Mouse (Mus musculus) c-Kit-positive CD71-positive TER-119-negative erythroid progenitor cells, embryonic 14.5 days (primary cell): Measurements from ENCODE around the gene Parm1.

Source experiments
- DNase-seq: peaks from one replicate; pipeline ENCODE4 v3.0.0-alpha.2; 2013; ENCODE audit warnings: low read depth

Parm1 gene

DNA sequence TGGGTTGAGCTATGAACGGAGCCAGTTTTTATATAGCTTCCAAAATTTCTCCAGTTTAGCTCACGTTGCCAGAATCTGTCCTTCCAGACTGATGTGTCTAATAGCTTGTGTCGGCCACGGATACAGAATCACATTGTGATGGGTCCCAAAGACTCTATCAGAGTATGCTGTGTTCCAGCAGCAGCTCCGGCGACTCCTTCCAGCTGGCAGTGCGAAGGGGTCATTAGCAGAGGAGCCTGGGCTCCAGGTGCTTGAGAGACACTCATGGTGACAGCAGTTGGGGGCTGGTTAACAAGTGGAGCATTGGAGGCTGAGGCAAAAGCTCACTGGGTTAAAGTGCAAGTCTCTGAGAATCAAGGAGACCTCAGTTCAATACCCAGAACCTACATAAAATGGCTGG lies 61.5 kb downstream of the Parm1 start:
- no peak for DNase-seq

DNA sequence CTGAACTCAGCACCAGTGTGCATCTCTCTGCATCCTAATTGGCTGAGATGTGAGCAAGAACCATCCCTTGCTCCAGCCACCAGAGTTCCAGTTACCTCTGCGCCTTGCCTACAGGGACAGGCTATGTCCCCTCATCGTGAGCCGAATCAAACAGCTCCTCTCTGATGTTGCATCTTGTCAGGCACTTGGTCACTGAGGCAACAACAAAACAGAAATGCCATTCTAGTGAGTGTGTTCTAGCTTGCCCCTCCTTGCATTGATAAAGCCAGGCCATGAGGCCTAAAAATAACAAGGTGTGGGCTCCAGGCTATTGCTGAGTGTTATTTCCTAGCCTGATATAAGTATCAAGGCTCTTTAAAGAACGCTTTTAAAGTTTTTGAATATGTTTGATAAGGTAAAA lies 64.4 kb downstream of the Parm1 start:
- no peak for DNase-seq

DNA sequence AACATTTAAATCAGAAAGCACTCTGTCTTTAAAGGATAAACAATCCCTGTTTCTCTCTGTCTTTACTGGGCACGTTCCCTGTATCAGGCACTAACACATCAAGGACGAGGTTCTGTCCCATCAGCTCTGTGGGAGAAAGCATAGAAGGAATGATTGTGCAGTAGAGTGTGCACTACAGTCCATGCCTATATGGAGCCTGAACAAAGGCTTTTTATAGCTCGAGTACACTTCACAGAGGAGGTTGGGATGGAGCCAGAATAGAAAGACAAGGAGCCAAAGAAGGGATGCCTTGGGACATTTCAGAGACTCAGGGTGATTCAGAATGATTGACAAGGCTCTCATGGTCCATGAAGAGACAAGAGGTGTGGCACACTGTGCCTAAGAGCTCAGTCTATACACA lies 68.8 kb downstream of the Parm1 start:
- no peak for DNase-seq

DNA sequence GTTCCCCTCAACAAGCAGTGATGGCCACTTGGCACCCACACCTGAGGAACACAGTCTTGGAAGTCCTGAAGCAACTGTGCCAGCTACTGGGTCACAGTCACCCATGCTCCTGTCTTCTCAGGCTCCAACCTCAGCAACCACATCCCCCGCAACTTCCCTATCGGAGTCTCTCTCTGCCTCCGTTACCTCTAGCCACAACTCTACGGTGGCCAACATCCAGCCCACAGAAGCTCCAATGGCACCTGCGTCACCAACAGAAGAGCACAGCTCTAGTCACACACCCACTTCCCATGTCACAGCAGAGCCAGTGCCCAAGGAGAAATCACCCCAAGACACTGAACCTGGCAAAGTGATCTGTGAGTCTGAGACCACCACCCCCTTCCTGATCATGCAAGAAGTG lies 76.7 kb downstream of the Parm1 start:
- DNase-seq: no peak

DNA sequence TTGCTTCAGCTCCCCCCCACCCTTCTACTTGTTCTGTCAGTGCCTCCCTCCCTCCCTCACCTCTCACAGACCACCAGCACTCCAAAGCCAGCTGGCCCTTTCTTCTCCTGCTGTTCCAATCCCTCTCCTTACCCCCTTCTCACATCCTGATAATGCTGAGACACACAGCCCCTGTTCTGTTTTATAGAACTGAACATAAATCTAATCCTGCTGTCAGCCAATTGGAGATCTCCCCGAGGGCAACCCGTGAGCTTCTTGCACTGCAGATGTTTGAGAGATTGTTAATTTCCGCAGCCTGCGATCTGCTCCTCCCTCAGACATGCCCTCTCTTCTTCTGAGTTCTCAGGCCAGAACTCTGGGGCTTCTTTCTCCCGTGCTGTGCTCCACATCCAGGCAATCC lies 79.8 kb downstream of the Parm1 start:
- DNase-seq: no peak

DNA sequence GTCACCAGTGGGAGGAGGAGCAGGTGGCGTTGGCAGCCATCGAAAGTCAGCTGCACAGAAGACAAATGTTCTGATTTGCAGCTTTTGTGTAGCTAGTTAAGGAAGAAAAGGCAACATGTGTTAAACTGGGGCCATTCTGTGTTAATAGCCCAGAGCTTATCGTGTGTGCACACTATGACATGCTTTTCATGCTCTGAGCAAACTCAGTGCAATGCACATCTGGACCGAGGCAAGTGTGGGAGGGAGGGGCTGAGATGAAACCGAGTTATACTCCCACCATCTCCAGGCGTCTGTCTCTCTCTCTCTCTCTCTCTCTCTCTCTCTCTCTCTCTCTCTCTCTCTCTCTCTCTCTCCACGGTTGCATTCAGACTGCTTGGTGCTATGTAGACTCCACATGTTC lies 82.4 kb downstream of the Parm1 start:
- no peak for DNase-seq

DNA sequence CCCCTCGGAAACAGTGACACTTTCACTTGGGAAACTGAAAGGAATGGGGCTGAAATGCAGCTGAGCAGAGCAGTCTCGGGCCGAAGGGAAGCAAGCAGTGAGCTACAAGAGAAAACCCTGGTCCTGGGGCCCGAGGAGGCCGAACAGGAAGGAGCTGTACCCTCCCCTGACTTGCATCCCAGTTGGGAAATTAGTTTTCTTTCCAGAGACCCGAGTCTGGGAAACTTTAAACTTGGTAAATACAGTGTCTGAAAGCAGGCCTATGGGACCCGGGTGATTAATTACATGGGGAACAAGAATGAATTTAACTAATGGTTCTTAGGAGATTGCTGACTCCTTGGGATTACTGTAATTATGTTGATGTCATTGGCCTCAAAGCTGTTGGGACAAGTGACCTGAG lies 85.9 kb downstream of the Parm1 start:
- DNase-seq: no peak

DNA sequence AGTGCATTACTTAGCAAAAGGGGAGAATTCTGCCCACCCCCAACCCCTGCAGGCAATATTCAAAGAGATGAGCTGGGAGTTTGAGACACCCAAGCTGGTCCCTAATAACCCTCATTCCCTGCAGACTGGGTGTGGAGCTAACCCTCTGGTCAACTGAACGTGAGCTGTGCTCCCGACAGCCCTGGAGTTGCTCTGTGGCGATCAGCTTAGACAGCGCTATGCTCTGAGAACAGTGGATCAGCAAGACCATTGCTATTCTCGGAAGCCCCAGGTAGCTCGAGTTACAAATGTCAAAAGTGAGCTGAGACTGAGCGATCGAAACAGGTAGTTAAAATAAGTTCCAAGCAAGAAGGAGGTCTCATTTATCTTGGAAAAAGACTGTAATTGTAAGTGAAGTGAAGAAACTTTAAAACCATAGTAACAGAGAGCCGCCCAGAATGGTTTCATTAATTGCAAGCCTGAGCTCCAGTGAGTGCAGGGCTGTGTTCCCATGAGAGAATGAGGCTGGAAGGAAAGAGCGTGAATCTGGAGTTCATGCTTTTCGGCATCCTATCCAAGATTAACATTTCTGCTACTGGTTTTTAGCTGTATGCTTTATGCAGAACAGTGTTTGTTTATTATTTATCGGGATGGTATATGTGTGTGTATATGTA lies 86.5 kb downstream of the Parm1 start:
- DNase-seq: no peak

DNA sequence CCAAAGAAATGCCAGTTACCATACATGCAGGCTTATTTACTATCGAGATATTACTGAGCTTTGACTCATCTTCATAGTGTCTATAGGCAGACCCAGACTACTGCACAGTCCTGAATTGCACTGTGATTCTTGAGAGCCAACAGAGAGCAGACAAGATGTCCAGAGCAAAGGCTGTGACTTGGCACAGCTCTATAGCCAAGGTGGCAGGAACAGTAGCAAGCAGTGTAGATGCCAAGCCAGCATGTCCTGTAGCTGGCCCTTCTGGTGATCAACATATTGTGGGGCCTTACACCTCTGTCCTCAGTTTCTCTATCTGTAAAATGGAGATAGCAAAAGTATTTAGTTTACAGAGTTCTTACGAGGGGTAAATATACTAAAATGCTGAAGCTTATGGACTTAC lies 89.8 kb downstream of the Parm1 start:
- DNase-seq: no peak

DNA sequence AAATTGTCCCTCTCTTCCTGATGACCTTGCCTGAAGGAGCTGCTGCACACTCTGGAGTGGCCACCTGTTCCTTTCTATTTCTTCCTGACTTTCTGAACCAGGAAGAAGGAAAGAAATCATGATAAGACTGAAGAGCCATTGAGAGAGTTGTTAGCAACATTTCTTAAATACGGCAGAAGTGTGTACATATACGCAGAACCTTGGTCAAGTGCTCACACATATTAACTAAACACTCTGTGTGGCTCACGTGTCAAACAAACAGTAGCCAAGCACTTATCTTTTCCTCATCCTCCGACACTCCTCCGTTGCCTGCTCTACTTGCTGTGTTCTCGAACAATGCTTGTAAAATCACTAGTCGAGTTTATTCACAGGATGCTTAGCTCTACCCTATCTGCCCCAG lies 90.4 kb downstream of the Parm1 start:
- no peak for DNase-seq

DNA sequence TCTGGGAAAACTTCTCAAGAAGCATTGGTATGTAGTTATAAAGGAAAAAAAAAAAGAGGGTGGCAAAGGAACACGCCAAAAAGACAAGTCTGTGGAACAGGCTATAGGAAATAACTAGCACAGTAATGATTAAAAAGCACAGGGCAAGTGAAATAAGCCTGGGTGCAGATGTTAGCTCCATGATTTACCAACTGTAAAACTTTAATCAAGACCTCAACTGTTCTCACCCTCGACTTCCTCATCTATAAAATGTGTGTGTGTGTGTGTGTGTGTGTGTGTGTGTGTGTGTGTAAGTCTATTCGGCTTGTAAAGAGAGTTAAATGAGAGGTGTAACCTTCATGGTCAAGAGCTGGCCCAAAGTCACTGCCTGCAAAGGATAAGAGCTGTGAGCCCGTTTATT lies 91.6 kb downstream of the Parm1 start:
- no peak for DNase-seq

DNA sequence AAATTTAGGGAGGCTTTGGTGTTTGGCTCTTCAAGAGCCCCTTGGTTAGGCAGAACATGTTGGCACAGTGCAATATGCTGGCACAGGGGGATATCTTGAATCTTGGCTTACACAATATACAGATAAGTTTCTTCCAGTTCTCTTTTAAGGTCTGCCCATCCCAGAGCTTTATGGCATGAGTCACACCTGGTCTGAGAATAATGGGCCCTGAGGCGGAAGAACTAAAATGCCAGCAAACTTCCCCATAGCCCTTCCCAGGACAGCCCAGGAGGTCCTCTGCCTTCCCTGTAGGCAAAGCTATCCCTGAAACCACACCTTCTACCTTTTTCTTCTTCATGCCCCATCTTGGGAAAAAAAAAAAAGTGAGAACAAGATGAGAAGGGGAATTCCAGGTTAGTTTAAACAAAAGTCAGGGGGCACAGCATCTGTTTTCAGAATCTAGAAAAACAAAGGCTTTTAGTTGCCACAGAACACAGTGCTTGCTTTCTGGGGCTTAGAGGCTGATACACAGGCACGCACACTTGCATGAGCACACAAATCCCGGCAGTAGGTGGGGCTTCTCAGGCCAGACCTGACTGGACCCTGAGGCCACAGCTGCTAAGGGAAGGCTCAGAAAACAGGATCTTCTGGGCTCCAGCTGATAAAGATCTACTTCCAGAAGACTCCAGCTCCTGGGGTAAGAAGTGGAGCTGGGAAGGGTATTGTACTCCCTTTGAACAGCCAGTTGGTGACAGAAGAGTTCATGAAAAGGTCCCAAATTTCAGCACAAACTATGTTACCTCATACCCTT lies 92.3 kb downstream of the Parm1 start:
- DNase-seq: no peak

DNA sequence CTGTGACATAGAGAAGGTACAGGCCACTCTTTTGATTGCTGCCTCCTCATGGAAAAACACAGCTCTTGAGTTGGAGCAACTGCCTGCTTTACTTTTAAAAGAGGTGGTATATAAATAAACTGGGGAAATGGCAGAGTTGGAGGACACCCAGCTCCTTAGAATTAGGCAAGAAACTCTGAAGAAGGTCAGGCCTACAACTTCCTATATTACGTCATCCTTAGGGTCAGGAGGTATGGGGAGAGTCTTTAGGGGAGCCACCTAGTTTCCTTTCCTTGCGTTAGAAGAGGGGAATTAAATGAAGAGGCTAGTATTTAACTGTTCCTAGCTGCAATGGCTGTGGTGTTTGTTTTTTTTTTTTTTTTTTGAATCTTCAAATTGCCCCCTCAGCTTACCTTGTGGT lies 93.1 kb downstream of the Parm1 start:
- no peak for DNase-seq

DNA sequence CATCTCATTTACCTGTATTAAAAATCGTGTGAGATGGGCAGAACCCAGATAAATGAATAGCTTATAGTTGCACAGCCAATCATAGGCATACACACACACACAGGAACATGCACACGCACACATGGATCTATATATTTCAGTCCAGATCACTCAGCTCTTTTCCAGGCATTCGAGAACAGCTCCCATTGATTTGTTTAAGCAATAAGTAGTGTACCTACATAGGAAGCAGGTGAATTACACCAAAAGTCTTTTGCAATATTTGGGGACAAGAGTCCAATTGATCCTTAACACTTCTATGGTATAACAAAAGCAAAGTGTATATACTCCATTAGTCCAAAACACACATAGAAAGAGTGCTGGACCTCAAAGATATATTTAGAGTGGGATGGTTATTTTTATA lies 94.2 kb downstream of the Parm1 start:
- no peak for DNase-seq

DNA sequence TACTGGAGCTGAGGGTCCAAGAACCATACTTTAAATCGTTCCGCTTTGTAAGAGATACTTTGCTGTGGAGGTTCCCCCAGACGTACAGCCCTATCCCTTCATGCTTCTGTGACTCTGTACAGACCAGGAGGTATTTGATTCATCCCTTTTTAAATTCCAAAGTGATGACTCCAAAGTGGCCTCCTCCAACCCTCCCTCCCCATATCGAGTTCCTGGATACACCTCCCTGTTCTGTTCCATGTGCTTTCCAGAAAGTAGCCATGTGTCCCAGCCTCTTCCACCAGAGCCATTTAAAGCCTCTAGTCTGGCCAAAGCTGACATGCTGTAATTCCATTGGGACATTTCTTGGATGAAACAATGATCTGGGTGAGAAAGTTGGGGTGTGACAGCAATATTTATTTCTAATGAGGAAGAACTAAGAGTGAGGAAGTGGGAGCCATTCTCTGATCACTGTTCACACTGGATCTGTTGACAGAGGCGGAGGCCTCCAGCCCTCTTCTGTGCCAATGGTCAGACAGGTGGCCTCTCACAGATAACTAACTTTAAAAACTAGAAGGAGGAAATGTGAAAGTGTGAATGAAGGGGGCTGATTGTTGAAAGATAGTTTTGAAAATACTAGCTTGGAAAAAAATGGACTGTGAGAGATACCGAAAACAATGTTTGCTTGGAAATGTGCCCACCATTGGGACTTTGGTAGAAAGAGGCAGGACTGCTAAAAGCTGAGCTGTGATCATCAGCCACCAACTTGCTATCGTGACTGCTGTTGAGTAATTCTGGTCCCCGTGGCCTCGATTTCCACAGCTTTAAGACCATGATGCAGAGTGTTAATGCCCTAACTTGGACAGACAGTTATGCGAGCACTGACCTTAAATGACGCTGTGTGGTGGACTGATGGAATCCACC lies 100.2 kb downstream of the Parm1 start:
- DNase-seq: no peak

DNA sequence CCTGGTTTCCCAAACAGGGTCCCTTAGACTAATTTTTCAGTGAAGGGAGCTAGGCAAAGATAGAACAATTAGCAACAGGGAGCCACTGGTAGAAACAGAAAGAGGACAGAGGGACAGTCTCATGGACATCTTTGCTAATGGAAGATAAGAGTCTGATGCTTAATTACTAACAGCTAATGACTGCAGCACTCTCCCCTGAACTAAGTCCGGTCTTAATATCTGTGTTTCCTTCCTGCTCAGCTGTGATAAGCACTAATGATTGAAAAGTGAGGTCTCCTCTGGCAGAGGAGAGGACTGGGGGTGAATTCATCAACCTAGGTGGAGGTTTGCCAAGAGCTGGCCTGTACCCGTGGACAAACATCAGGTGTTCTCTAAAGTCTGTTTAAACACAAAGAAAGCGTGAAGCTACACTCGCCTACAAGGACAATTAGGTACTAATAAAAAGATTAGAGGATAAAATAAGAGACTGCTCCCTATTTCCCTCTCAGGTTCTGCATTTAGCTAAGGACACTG lies 101.3 kb downstream of the Parm1 start:
- DNase-seq: no peak

DNA sequence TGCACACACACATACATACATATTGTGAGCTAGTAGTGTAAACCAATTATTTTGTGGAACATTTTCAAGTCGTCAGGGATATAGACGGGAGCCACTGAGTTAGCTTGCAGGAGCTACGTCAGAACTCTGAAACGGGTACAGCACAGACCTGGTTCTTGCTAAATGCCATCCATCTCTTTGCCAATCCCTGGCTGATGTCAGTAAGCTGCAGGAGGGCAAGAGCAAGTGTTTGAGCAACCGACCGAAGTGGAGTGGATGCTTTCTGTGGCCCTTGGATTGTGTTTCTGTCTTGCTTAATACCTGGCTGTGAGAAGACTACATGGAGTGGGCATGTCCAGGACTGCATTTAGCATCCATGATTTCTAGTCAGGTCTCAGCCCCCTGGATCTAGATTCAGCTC lies 103.8 kb downstream of the Parm1 start:
- no peak for DNase-seq

DNA sequence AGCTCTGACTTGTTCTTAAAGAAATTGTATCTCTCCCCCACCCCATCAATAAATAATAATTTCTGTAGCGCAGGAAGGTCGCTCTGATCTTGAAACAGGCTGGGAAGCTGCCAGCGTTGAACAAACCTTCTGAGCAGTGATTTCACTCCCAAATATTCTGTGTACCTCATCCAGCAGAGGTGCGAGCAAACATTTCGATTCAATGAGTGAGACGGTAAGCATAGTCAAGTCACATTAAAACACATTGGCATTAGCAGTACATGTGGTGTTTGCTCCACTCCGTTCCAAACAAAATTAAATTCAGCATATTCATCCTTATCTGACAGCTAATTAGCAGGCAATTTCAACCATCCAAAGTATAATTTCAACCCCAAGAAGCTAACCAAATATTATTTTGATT lies 109.4 kb downstream of the Parm1 start:
- no peak for DNase-seq

DNA sequence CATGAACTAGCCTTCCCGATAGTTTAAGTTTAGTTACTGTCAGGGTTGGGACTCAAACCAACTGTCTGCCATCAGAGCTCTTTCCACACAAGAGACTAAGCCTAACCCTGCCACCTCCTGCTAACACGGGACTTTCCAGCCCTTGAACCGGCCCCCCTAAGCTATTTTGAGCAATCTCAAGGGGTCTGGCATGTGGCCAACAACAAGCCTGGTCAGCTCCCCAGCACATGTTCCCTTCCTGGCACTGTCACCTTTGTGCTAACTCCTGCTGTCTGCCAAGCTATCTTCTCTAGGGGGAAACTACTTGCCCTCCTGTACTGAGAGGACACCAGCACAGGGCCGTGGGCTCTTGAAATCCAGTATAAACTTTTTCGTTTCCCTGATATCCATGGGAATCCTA lies 112.1 kb downstream of the Parm1 start:
- no peak for DNase-seq

DNA sequence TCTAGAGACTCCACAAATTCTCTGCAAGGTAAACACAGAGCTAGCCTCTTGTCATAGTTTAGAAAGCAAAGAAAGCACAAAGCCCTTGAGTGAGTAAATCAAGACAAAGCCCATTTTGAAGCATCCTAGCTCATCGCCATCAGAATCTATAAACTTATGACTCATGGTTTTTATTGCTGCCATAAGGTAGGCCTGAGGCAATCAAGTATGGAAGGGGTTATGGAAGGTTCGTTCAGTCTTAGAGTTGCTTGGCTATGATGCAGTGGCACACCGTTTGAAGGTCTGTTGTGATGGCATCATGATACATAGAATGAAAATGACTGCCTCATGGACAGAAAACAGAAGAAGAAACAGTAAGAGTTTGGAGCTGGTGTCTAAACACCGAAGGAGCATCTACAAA lies 133.9 kb downstream of the Parm1 start:
- no peak for DNase-seq

DNA sequence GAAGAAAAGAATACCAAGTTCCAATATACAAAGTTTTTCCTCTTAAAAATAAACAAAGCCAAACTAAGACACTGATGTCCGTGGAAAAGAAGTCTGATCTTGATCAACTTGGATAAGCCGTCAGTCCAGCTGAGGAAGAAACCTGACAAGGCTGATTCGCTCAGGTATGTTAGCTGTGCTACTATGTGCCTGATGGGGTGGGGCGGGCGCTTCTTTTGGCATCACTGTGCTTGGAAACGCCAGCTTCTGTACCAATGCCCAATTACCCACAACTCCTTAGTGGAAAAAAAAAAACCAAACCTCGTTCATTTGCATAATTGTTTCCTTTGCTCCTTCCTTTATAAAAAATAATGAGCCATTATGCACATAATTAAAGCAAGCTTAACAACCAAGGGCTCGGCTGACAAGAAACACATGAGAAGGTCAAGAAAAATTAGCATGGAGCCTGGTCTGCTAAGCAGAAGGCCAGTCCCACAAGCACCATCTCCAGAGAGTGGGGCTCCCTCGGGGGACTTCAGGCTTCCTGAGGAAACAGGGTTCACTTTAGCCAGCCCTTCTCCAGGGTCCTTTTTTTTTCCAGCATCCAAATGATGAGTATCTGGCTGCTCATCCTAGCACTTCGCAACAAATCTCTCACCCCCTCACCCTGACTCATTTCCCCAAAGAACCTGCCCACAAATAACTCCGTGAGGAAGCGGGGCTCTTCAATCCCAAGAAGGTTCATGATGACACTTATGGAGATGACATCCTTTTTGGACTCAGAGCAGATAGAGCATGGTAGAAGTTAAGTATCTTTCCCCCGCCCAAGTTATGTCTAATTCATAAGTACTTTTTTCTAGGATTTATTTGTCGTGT lies 135.9 kb downstream of the Parm1 start:
- DNase-seq: no peak
